Mouse (Mus musculus) megakaryocyte, embryonic 14.5 days (primary cell): ENCODE data around the gene Btbd35f11. TPM values are rescaled to one million over a fixed set of nuclear protein-coding genes. Genes with fewer than 3 reads are reported as not detected.
"Not testable (repeated sequence)": the region's sequence is repeated elsewhere in the genome, so short reads cannot be mapped to it uniquely, and the experiment has no call there.

Source experiments
- H3K27me3 ChIP-seq: replicated peaks from 2 replicates; pipeline ENCODE3; 2012; ENCODE audit warnings: inconsistent platforms
- H3K36me3 ChIP-seq: replicated peaks from 2 replicates; pipeline ENCODE3; 2012; ENCODE audit warnings: low read length, inconsistent platforms, mixed read lengths
- H3K4me1 ChIP-seq: 2 replicates; pipeline ENCODE4 v1.6.1; 2012; ENCODE audit warnings: inconsistent platforms
- H3K4me3 ChIP-seq: replicated peaks from 2 replicates; pipeline ENCODE3; 2012; ENCODE audit warnings: moderate library complexity, mild to moderate bottlenecking, inconsistent platforms
- H3K9me3 ChIP-seq: 2 replicates; pipeline ENCODE4 v1.6.1; 2012; ENCODE audit warnings: inconsistent platforms
- polyA plus RNA-seq: library from polyadenylated mRNA; stranded (reverse); fragments of >175 nt; gene quantifications from 2 replicates; pipeline ENCODE4 v1.2.3, GENCODE M21; 2012; ENCODE audit warnings: low replicate concordance; ENCODE audit not compliant: insufficient read depth

Btbd35f11 gene
- polyA plus RNA-seq, result not detected in 2 replicates

- not testable (repeated sequence) for H3K4me1 ChIP-seq, H3K9me3 ChIP-seq, H3K4me3 ChIP-seq, H3K27me3 ChIP-seq, H3K36me3 ChIP-seq
These were observed at the start of gene Btbd35f11 for GRCm38 (mm10) chrX:3443590-3443989. TSS of gene Btbd35f11 (minus strand) at chrX:3443690.

- H3K9me3 ChIP-seq, H3K4me1 ChIP-seq, H3K36me3 ChIP-seq, H3K27me3 ChIP-seq, H3K4me3 ChIP-seq: not testable (repeated sequence)
These were observed 33.5 kb downstream of the Btbd35f11 start for GRCm38 (mm10) chrX:3409946-3410345.

Other genes starting within 250 kb of the Btbd35f11 start
- not detected in 2 replicates for gene Btbd35f24, start 247.9 kb downstream of the Btbd35f11 start, polyA plus RNA-seq